Mouse (Mus musculus) CD4-positive helper T cell, adult 2 months (primary cell): ENCODE measurements around the gene Gimap5.

ENCODE experiments used
- DNase-seq: peaks from one replicate; pipeline ENCODE4 v3.0.0-alpha.2; 2012; ENCODE audit warnings: low read depth, missing footprints, low spot score

The Gimap5 gene

DNA sequence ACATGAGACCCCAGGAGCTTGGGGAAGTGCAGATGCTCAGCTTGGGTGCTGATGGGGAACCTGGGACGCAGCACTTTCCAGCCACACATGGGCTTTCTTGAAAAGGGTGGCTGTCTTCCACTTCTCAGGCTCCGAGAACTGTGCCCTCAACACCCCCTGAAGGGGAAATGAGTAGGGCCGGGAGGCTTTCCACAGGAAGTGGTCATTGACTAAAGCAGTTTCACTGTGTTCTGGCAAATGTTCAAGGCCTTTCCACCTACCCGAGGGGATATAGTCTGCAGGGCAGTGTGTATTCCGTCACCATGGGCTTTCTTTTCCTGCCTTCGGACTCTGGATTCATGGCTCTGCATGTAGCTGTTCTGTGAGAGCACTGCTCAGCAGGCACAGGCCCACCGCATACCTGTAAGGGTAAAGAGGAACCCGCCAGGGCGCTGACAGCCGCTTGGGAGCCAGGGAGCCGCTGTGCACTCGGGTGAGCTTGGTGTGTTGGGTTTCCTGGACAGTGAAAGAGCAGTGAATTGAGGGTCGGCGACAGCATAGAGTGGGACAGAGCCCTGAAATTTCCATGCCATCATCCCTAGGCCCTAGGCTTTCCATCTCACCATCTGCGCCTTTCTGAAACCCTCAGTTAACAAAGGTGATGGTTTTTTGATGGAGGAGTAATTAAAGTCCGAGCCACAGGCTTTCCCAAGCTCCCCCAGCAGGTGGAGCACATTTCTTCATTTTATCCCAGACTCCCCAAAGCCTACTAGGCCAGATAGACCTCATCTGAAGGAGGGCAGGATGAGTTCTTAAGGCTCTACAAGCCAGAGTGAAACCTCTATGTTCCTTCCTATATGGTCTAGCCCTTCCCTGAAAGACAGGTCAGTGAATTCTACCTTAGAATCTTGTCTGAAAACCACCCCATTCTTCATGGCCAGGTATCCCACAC is at the start of gene Gimap5:
Gene Gimap5, plus strand, starts transcription at position 239 of the 931 bp plus-strand sequence.
- DNase-seq, result peak; percentile 86

DNA sequence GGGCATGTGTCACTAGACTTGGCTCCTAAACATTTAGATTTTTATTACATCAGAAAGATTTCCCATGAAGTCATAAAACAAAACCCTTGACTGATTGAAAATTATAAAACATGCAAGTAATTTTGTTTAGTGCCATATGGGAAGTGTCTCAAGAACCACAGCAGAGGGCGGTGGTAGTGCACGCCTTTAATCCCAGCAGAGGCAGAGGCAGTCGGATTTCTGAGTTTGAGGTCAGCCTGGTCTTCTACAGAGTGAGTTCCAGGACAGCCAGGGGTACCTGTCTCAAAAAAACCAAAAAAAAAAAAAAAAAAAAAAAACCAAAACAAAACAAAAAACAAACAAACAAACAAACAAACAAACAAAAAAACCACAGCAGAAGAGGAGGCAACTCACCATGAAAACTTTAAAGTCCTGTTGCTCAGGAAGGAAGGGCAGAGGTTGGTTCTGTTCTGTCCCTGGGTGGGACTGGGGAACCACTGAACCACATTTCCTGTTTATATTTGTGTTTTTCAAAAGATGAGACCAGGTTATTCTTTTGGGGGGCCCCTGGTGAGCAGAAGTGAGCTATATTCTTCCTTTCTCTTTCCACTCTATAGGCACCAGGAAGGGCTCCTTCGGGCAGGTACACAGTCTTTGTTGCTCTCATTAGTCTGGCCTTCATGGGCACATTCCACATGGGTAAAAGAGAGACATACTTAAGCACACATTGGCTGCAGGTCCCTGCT is 49.0 kb upstream of the Gimap5 start:
- DNase-seq, result peak; percentile 48

DNA sequence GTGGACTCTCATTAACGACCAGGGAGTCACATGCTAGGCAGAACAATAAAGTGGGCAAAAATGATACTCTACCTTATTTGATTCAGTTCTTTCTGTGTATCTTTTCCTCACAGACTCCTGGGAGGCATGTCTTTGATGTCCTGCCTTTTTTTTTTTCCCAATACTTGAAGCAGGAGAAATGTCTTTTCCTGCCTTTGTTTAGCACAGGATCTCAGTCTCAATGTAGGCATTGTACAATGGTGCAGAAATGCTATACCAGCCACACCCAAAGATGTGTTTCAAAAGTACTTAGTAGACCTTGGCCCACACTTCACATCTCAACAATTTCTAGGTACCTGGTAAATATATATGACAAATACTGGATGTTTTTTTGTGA is 48.5 kb upstream of the Gimap5 start:
- no peak for DNase-seq

DNA sequence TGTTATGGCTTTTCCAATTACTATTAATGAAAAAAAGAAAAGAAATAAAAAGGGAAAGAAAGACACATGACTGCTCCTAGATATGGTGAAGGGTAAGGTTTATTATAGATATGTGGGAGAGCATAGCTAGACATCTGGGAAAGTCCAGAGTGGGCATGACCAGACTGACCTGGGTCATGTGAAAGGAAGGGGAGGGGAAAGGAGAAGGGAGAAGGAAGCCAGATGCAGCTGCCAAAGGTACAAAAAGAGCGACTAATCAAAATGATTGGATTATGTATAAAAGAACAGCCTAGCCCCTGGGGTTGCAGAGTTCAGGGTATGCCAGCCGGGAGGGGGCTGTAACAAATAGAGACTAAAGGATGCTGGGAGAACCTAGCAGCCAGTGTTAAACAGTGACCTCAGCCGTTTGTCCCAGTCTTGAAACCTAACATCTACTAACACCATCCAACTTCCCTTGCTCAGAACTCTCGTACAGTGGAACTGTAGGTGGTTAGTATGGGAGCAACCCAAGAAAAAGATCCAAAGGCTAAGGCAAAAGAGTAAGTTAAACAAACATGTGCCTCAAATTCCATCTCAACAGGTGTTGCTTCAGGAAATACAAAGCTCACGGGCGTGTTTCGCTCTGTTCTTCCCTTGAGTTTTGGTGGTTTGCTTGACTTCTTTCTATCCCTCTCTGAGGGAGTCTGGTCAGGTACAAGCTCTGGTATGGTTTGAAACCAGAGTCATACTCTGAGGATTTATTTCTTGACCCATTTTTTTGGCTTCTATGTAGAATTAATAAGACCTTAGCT is 47.7 kb upstream of the Gimap5 start:
- DNase-seq, result no peak

DNA sequence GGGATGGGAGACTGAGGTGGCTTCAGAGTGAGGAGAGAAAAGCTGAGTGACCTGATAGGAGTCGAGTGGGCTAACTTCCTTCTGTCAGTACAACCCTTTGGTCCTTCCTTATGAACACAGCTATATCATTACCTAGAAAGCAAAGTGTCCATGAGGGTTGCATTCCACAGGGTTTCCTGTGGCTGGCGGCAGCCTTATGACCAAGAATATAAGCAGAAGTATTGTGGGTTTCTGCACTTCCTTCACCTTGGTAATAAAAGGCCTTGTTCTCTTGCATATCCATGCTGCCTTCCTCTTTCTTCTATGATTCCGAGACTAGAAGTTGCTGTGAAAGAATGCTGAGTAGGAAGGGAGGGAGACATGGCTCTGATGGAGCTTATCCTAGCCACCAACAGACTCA is 47.1 kb upstream of the Gimap5 start:
- DNase-seq, result no peak

DNA sequence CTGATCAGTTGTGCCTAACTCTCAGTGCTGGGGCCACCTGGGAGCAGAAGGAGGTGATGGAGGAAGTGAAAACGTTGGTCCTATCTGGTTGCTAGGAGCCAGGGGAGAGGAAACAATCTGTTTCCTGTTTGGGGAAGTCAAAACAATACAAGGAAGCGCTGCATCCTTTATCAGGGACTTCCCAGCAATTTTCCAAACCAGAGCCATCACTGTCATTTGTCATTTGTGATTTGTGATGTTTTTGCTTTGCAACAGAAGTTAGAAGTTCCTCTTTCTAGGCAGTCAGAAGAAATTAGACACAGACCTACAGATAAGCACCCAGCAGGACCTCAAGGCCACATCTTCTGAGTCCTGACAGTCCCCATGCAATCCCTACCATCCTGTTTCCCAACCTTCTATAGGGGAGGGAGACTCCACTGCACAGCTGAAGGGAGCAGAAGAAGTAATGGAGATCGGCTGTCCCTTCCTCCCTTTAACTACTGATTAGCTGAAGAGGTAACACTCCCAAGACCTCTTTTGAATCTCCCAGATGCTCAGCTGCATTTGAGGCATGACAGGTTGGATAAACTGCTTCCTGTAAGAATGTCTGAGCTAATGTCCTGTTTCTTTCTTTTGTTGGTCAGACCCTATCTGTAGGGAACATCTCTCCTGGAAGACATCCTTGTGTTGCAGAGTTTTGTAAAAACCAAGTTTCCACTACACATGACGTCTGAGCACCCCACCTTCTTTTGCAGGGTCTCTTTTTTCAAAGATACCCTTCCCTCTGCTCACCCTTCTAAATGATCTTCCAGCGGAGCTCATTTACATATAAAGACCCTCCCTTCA is 45.5 kb upstream of the Gimap5 start:
- DNase-seq, result peak; percentile 69

DNA sequence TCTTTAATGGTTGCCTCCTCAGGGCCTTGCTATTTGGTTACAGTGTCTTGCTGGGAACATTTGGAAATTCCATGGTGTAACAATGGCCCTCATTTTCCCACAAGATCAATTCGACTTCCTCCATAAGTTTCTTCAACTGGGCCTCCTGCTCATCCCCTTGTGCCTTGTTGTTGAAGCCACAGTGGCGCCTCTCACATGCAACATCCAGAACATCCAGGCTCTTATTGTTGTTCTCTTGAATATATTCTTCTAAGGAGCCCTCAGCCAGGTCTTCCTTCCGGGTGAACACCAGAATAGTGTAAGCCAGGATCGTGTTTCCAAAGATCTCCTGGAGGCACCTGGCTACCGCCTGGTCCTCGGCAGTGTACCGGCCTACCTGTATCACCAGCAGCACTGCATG is 43.9 kb upstream of the Gimap5 start:
- DNase-seq, result no peak

DNA sequence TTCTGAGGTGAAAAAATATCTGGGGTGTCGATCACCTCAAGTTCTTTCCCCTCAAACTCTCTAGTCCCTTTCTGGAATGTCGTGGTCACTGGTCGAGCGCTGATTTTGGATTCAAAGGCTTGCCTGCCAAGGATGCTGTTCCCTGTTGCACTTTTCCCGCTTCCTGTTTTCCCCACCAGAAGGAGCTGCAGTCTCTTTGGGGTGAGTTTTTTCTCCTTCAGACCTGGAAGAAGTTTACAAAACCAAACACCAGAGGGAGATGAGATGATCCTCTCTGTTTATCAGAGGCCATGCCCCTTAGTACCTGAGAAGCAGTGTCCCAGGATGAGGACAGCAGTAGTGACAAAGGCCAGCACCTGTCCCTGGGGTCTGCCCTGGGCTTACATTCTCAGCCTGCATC is 43.4 kb upstream of the Gimap5 start:
- no peak for DNase-seq

DNA sequence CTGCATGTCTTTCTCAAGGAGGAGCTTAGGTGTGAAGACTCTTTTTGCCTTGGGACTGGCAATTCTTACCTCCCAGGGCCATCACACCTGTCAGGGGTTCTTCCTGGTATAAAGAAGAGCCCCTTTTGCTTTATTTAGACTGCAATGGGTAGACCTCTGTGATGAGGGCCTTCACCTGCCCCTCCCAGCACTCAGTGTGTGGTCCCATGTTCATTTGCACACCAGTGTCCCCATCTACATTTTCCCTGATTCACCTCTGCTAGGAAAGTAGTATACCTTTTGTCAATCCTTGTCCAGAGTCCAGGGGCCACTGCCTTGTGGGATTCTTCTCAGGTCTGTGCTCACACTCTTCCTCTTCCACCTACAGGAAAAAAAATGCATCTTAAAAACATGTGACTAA is 41.9 kb upstream of the Gimap5 start:
- DNase-seq, result no peak

DNA sequence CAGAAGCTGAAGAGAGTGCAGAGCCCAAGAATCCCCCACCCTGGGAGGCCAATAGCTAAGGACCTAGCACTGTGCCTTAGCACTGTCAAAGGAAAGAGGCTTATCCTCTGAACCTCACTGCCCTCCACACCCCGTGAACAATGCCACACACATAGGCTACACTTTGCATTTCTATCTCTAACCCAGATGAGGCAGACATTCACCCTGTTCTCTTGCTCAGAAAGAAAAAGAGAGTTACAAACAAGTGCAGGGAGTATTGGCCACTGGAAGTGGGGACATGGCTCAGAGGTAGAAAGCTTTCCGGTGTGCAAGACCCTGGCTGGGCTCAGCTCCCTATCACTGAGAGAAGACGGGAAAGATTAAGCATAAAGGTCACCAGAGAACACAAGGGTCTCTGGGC is 39.9 kb upstream of the Gimap5 start:
- peak; percentile 56 for DNase-seq

DNA sequence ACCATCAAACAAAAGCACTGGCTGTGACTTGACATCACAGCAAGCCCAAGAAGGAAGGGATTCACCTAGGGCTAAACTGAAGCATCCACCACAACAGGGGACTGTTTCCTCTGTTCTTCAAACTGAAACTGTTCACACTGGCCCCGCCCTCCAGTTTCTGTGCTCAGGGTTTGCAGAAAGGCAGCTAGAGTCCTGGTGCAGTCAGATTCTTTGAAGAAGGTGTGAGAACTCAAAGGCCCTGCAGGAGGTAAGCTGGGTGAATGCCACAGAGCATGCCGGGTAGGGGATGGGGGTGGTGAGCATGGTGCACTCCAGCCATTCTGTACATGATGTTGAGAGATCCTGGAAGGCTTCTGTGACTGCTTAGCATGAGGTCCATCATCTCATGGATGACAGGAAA is 27.5 kb upstream of the Gimap5 start, which contains the start of the genes Gm28053 and Gimap7:
Gene Gm28053, plus strand, starts transcription at position 153 of the 400 bp plus-strand sequence.
Gene Gimap7, plus strand, starts transcription at position 167 of the 400 bp plus-strand sequence.
- DNase-seq, result peak; percentile 92

DNA sequence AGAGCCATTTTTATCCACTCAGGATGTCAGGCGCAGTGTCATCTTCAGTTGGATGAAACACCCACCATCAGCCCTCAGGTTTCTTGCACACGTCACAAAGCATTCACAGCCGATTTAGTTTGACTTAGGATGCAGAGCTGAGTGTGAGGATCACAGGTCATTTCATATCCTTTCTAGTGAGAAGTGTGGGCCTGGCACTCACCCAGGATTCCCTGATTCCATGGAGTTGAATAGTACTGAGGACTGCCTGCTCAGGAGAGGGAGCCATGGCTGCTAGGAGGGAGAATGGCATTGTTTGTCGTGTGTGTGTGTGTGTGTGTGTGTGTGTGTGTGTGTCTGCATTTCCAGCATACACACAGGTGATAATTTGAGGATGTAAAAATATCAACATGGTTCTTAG is 25.7 kb upstream of the Gimap5 start:
- peak; percentile 41 for DNase-seq

DNA sequence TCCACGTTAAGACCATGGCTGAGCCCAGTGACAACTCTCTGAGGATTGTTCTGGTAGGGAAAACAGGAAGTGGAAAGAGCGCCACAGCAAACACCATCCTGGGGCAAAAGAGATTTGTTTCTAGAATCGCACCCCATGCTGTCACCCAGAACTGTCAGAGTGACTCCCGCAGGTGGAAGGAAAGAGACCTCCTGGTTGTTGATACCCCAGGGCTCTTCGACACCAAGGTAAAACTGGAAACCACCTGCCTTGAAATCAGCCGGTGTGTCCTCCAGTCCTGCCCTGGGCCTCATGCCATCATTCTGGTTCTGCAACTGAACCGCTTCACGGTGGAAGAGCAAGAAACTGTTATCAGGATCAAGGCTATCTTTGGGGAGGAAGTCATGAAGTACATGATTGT is 22.5 kb upstream of the Gimap5 start:
- DNase-seq, result peak; percentile 65

DNA sequence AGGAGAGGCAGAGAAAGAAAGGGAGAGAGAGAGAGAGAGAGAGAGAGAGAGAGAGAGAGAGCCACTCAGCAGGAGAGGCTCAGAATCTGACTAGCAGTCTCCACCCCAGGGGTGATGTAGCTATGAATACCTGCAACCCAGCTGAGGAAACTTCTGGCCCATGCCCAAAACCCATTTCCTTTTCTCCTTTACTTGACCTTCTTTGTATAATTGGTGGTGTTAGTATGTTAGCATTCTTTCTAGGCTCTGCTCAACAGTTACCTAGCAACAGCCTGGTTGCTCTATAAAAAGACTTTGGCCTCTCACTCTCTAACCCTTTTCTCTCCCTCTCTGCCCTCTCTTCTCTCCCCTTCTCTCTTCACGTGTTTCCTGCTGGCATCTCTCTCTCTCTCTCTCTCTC is 20.5 kb upstream of the Gimap5 start:
- peak; percentile 91 for DNase-seq

DNA sequence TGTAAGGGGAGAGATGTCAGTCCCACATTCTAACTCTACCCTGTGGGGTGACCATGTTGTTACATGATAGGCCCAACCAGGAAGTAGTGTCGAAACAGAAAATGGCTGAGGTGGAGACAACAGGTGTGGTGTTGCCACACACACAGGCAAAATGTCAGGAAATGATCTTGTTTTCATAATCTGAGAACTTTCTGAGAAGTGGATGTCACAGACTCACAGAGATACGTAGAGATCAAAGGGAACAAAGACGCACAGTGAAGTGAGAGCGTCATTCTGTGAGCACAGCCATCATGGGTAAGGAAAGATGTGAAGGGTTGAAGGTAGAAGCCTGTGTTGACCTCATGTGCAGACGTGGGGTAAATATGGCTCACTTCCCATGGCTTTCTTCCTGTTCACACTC is 18.2 kb upstream of the Gimap5 start:
- peak; percentile 92 for DNase-seq

DNA sequence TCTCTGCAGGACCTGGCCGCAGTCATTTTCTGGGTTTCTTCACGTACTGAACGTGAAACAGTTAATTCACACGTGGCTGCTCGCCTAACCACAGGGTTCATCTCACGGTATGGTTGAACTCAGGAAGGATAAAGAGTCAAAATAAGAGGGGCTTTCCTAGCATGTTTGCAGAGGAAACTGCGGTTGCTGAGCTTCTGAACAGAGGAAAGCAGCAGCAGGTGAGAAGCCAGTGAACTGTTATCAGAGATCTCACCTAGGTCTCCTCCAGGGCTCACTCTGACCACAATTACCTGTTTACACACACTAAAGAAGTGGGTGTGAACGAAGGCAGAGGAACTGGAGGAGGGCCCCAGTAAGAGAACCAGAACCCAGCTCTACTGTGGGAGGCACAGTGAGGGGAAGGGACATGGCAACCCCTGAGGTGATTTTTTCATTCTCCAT is 13.1 kb upstream of the Gimap5 start:
- DNase-seq, result peak; percentile 97

DNA sequence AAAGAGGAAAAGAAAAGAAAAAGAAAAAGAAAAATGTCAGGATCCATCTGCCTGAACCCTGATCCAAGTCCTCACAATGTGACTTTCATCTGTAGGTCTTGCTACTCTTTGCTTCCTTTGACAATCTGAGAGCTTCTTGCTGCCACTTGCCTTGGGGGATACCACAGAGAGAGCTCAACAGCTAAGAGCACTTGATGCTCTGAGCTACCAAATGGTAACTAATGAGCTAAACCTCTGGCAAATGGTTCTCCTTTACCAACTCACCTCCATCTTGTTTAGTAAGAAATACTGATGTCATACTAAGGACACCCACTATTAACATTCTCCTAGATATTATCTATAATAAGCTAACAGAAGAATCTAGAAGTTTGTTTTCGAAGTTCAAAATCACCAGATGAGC is 12.3 kb upstream of the Gimap5 start:
- DNase-seq, result peak; percentile 45

DNA sequence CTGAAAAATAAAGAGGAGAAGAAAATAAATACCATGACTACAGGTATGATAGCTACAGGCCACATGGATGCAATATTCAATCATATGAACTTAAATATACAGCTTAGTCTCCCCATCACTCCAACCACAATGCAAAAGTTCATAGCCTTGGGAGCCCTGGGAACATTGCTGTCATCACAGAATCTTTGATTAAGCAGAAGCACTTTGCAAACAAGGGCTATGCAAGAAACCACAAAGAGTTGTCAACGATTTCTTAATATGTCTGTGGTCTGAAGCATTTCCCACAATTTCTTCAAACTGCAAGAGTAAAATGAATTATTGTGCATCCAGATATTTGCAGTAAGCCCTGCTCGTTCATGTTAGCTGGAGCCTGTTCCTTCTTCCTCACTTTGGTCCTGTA is 8.9 kb upstream of the Gimap5 start:
- peak; percentile 70 for DNase-seq

DNA sequence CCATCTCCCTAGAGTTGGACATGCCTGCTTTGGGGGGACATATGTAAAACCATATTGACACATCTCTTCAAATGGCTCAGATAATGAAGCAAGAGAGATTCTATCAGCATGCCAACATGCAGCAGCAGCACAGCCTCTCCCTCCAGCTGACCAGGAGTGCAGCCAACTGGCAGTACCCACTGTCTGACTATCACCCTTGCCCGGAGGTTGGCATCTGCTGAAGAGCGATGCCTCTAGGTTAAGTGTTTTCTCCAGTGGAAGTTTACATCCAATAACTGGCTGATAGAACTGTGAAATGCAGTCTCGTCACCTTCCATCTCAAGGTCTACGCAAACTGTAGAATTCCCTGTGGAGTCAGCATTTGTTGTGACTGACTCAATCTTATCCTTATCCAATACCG is 8.3 kb upstream of the Gimap5 start:
- peak; percentile 45 for DNase-seq

DNA sequence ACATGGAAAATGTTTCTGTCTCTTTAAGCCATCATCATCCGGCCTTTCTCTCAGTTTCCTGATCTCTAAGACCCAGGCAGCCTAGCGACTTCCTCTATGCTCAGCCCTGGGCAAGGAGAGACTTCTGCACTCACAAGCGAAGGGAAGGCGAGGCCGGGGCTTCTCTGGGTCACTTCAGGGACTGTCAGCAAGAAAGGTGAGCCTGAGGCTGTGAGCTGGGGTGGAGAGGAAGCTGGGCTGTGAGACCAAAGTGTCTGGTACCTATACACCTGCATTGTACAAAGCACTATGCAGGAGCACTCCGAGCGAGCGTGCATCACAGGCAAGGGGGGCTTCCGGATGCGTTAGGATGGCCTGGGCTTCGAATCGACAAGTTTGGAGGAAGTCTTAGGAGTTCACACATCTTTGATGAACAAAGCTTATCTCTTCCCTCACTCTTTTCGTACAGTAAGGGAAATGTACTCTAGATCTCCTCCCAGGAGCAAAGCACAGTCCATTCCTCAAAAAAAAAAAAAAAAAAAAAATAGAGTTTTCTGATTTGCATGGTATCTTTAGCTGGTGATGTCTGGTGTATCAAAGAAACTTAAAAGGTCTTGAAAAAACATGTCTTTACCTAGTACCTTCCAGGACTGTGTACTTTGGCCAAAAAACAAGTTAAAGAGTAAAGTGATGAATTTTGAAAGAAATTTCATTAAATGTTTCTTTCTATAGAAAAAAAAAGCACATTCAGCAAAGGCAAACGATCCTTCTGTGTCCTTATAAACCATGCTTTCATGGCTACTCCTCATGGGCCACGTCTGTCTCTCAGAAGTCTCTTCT is 6.8 kb upstream of the Gimap5 start, which contains the start of gene Gimap1:
Gene Gimap1, plus strand, starts transcription at position 94 of the 819 bp plus-strand sequence.
- DNase-seq, result peak; percentile 84
